Mouse (Mus musculus) kidney, adult 2 months (tissue): ENCODE data around the gene 2310046K23Rik. TPM values are rescaled to one million over a fixed set of nuclear protein-coding genes. Genes with fewer than 3 reads are reported as not detected.

Experiments used
- DNase-seq: peaks from one replicate; pipeline ENCODE4 v3.0.0; 2021
- H3K27ac ChIP-seq: fragments of 200-500 bp; 2 replicates; pipeline ENCODE4 v1.5.1; 2012; ENCODE audit warnings: low read depth, low read length, control low read depth, inconsistent platforms; ENCODE audit not compliant: insufficient read depth
- H3K27me3 ChIP-seq: fragments of 200-500 bp; replicated peaks from 2 replicates; pipeline ENCODE4 v1.6.1; 2012; ENCODE audit warnings: mild to moderate bottlenecking, moderate library complexity, low read length, inconsistent platforms; ENCODE audit not compliant: control insufficient read depth, insufficient read depth
- H3K36me3 ChIP-seq: fragments of 200-500 bp; 2 replicates; pipeline ENCODE4 v1.6.1; 2012; ENCODE audit warnings: mild to moderate bottlenecking, moderate library complexity, low read length, inconsistent platforms; ENCODE audit not compliant: control insufficient read depth, insufficient read depth
- H3K4me1 ChIP-seq: fragments of 200-500 bp; 2 replicates; pipeline ENCODE4 v1.6.1; 2011; ENCODE audit warnings: low read length; ENCODE audit not compliant: control insufficient read depth, insufficient read depth
- H3K4me3 ChIP-seq: fragments of 200-500 bp; 2 replicates; pipeline ENCODE4 v1.5.1; 2011; ENCODE audit warnings: mild to moderate bottlenecking, low read depth, low read length, control low read depth; ENCODE audit not compliant: insufficient read depth
- CTCF ChIP-seq: fragments of 200-500 bp; conservative IDR thresholded peaks from 2 replicates; pipeline ENCODE4 v1.5.1; 2011; ENCODE audit warnings: low read depth, mild to moderate bottlenecking, control low read depth, low read length, moderate library complexity, mixed read lengths; ENCODE audit not compliant: insufficient read depth, insufficient read length
- POLR2A ChIP-seq: fragments of 200-500 bp; IDR thresholded peaks from one replicate; pipeline ENCODE4 v1.6.1; 2011; ENCODE audit warnings: low read depth, low read length, control low read depth
- polyA plus RNA-seq: library from polyadenylated mRNA; depleted of rRNA; stranded (reverse); fragments of >200 nt; gene quantifications from 2 replicates; pipeline ENCODE4 v1.2.3, GENCODE M21; 2012; rRNA removed

2310046K23Rik gene
- polyA plus RNA-seq, 1 experiment: not detected

DNA sequence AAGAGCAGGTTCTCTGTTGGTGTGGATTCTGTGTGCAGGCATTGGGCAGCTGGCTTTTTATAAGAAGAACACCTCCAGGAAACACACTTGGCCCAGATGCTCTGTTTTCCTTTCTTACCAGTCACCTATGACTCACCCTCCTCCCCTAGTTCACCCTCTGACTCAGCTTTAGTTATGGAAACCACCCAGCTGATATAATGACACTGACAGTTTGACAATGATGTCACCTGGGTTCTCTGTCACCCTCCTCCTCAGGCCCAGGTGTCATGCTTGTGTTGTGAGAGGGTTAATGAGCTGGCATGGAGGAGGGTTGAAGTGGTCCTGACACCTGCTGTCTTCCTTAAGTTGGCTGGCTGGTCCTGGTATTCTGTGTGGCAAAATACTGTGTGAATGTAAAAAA, 48.4 kb downstream of the 2310046K23Rik start, which contains the start of gene Sprr1a:
TSS of gene Sprr1a (minus strand) at position 33 of the 400 bp plus-strand sequence.
- TF ChIP-seq POLR2A (no peak), CTCF (no peak)
- no peaks in the 10 kb centered on the region for H3K36me3 ChIP-seq
- no peak within 1 kb of the TSS for H3K27ac ChIP-seq
- no peak for DNase-seq
- H3K4me1 ChIP-seq: no peaks in the 10 kb centered on the region
- H3K4me3 ChIP-seq: no peak within 1 kb of the TSS
- H3K27me3 ChIP-seq: no peaks in the 10 kb centered on the region

Other genes with a start within 250 kb of the 2310046K23Rik start
- gene Sprr2a3, start 249.1 kb downstream of the 2310046K23Rik start, polyA plus RNA-seq: 4.7 and 6.1 TPM in 2 replicates
- gene Sprr2b, start 217.9 kb downstream of the 2310046K23Rik start, polyA plus RNA-seq: not detected in 2 replicates
- gene Sprr2d, start 195.4 kb downstream of the 2310046K23Rik start, polyA plus RNA-seq: not detected in 2 replicates
- gene Sprr2e, start 182.4 kb downstream of the 2310046K23Rik start, polyA plus RNA-seq: not detected in 2 replicates
- 0.25 and 0.54 TPM in 2 replicates for gene Sprr2f, start 169.3 kb downstream of the 2310046K23Rik start, polyA plus RNA-seq
- not detected in 2 replicates for gene Sprr2h, start 148.8 kb downstream of the 2310046K23Rik start, polyA plus RNA-seq
- gene Sprr2i, start 126.5 kb downstream of the 2310046K23Rik start, polyA plus RNA-seq: not detected in 2 replicates
- gene Sprr2j-ps, start 116.4 kb downstream of the 2310046K23Rik start, polyA plus RNA-seq: not detected in 2 replicates
- 4.2 and 7.0 TPM in 2 replicates for gene Gm9774, start 105.1 kb downstream of the 2310046K23Rik start, polyA plus RNA-seq
- gene Sprr2k, start 101.9 kb downstream of the 2310046K23Rik start, polyA plus RNA-seq: not detected in 2 replicates
- not detected in 2 replicates for gene Sprr1b, start 95.7 kb downstream of the 2310046K23Rik start, polyA plus RNA-seq
- gene Sprr3, start 75.8 kb downstream of the 2310046K23Rik start, polyA plus RNA-seq: not detected in 2 replicates
- gene Sprr1a, start 48.6 kb downstream of the 2310046K23Rik start, polyA plus RNA-seq: 32.6 and 48.8 TPM in 2 replicates
- gene Sprr4, start 34.0 kb downstream of the 2310046K23Rik start, polyA plus RNA-seq: not detected in 2 replicates
- gene Ivl, start 39.2 kb upstream of the 2310046K23Rik start, polyA plus RNA-seq: 0.08 and 0.14 TPM in 2 replicates
- gene Smcp, start 54.5 kb upstream of the 2310046K23Rik start, polyA plus RNA-seq: 3.3 and 3.5 TPM in 2 replicates
- not detected in 2 replicates for gene 2210017I01Rik, start 73.0 kb upstream of the 2310046K23Rik start, polyA plus RNA-seq
- not detected in 2 replicates for gene Lce6a, start 87.1 kb upstream of the 2310046K23Rik start, polyA plus RNA-seq
- not detected in 2 replicates for gene Lce1a1, start 113.8 kb upstream of the 2310046K23Rik start, polyA plus RNA-seq
- not detected in 2 replicates for gene Lce1b, start 122.4 kb upstream of the 2310046K23Rik start, polyA plus RNA-seq
- gene Lce1a2, start 135.8 kb upstream of the 2310046K23Rik start, polyA plus RNA-seq: not detected in 2 replicates
- gene Lce1c, start 144.7 kb upstream of the 2310046K23Rik start, polyA plus RNA-seq: not detected in 2 replicates
- gene Lce1d, start 152.7 kb upstream of the 2310046K23Rik start, polyA plus RNA-seq: not detected in 2 replicates
- gene Lce1e, start 174.6 kb upstream of the 2310046K23Rik start, polyA plus RNA-seq: not detected in 2 replicates
- not detected in 2 replicates for gene Lce1f, start 185.8 kb upstream of the 2310046K23Rik start, polyA plus RNA-seq
- gene Gm38119, start 204.6 kb upstream of the 2310046K23Rik start, polyA plus RNA-seq: not detected in 2 replicates
- not detected in 2 replicates for gene Lce1g, start 217.8 kb upstream of the 2310046K23Rik start, polyA plus RNA-seq
- gene Lce1h, start 230.6 kb upstream of the 2310046K23Rik start, polyA plus RNA-seq: not detected in 2 replicates
- not detected in 2 replicates for gene Lce1i, start 244.4 kb upstream of the 2310046K23Rik start, polyA plus RNA-seq